Mouse (Mus musculus): Measurements from ENCODE around the gene Aup1. TPM values are rescaled to one million over a fixed set of nuclear protein-coding genes. Genes with fewer than 3 reads are reported as not detected.

Gene Aup1
- polyA plus RNA-seq, 1 experiment from 2014 or later = 109 TPM

GRCm38 (mm10) chr6:83103130-83103650 is 48.9 kb downstream of the Aup1 start:
- DNase-seq (ENCODE audit: low spot score, missing footprints) (no peak), ATAC-seq (ENCODE audit: low FRiP score) (no peak)
- no peak overlapping the region for H3K4me3 ChIP-seq (ENCODE audit: low read depth, low read length)
- no peaks in the 10 kb centered on the region for H3K9me3 ChIP-seq (ENCODE audit: control insufficient read depth, low read length)
- peak overlapping the region; percentile 5; the same call in 1 of the 2 replicates for H3K9ac ChIP-seq (ENCODE audit: low read length)
- WGBS = 47% methylated on average over 11 of the region's 11 CpGs
- peaks cover 9% of the 10 kb centered on the region; the same call in 1 of the 2 replicates for H3K27me3 ChIP-seq (ENCODE audit: control insufficient read depth, insufficient read depth, low read length)
- no peaks in the 10 kb centered on the region for H3K36me3 ChIP-seq (ENCODE audit: control insufficient read depth, insufficient read depth, low read length)
- no peak overlapping the region for H3K27ac ChIP-seq (ENCODE audit: low read depth, low read length)
- peak overlapping the region; percentile 99; the same call in 1 of the 2 replicates for H3K4me2 ChIP-seq
- peaks cover 18% of the 10 kb centered on the region for H3K4me1 ChIP-seq (ENCODE audit: control insufficient read depth, insufficient read depth, low read length)

DNA sequence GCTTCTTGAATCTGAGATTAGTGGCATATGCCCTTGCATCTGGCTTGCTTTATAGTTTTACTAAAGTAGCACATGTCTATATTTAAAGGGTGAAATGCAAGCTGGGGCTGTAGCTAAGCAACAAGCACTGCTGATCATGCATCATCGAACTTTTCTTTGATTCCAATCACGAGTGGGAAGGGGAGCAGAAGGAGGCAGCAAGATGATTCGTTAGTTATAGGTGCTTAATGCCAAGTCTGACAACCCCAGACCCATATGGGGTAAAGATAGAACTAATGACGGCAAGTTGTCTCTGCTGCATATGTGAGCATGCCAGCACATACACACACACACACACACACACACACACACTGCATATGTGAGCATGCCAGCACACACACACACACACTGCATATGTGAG is 49.8 kb downstream of the Aup1 start:
- H3K27ac ChIP-seq (ENCODE audit: low read depth, low read length) = no peak overlapping the region
- no peak overlapping the region for H3K4me3 ChIP-seq (ENCODE audit: low read depth, low read length)
- no peak overlapping the region for H3K4me2 ChIP-seq
- 78% methylated on average over 4 of the region's 4 CpGs for WGBS
- H3K9ac ChIP-seq (ENCODE audit: low read length) = no peak overlapping the region
- peaks cover 21% of the 10 kb centered on the region for H3K4me1 ChIP-seq (ENCODE audit: control insufficient read depth, insufficient read depth, low read length)
- peaks cover 9% of the 10 kb centered on the region; the same call in 1 of the 2 replicates for H3K27me3 ChIP-seq (ENCODE audit: control insufficient read depth, insufficient read depth, low read length)
- H3K36me3 ChIP-seq (ENCODE audit: control insufficient read depth, insufficient read depth, low read length) = no peaks in the 10 kb centered on the region
- ATAC-seq (ENCODE audit: low FRiP score) (no peak), DNase-seq (ENCODE audit: low spot score, missing footprints) (no peak)
- H3K9me3 ChIP-seq (ENCODE audit: control insufficient read depth, low read length) = no peaks in the 10 kb centered on the region

MicroRNA genes within 50 kb of the gene (microRNA counts, 519-probe panel; counts per million panel counts)
- not detected for microRNA mmu-miR-3470a+mmu-miR-3470b

Small RNA genes within 50 kb of the gene (microRNA-seq; reads per million reads assigned to microRNA genes)
- gene Mir3470a = not detected
- gene Mir7040 = not detected

Other genes starting within 250 kb of the Aup1 start
- 0.91 and 1.1 TPM in 2 replicates for gene Sema4f, start 114.8 kb upstream of the Aup1 start, polyA plus RNA-seq (2014; fragmentation: Nextera tagmentation; extraction: Ambion mirVana)
- 0.18 TPM in 1 of 2 replicates, not detected in the other for gene M1ap, start 107.6 kb upstream of the Aup1 start, polyA plus RNA-seq (2014; fragmentation: Nextera tagmentation; extraction: Ambion mirVana)
- gene Dok1, start 21.1 kb upstream of the Aup1 start, polyA plus RNA-seq (2014; fragmentation: Nextera tagmentation; extraction: Ambion mirVana) = 4.0 and 5.2 TPM in 2 replicates
- gene Loxl3, start 20.3 kb upstream of the Aup1 start, polyA plus RNA-seq (2014; fragmentation: Nextera tagmentation; extraction: Ambion mirVana) = 6.6 and 6.8 TPM in 2 replicates
- gene Htra2, start 752 bp downstream of the Aup1 start, polyA plus RNA-seq (2014; fragmentation: Nextera tagmentation; extraction: Ambion mirVana) = 28.2 and 30.0 TPM in 2 replicates
- 0.43 and 0.68 TPM in 2 replicates for gene Dqx1, start 3.3 kb downstream of the Aup1 start, polyA plus RNA-seq (2014; fragmentation: Nextera tagmentation; extraction: Ambion mirVana)
- gene Tlx2, start 15.8 kb downstream of the Aup1 start, polyA plus RNA-seq (2014; fragmentation: Nextera tagmentation; extraction: Ambion mirVana) = not detected in 2 replicates
- gene Pcgf1, start 23.3 kb downstream of the Aup1 start, polyA plus RNA-seq (2014; fragmentation: Nextera tagmentation; extraction: Ambion mirVana) = 31.5 and 35.5 TPM in 2 replicates
- 0.44 TPM in 1 of 2 replicates, not detected in the other for gene Lbx2, start 31.8 kb downstream of the Aup1 start, polyA plus RNA-seq (2014; fragmentation: Nextera tagmentation; extraction: Ambion mirVana)
- gene Ccdc142, start 47.1 kb downstream of the Aup1 start, polyA plus RNA-seq (2014; fragmentation: Nextera tagmentation; extraction: Ambion mirVana) = 0.83 and 1.00 TPM in 2 replicates
- 1.2 and 2.3 TPM in 2 replicates for gene Gm42688, start 47.1 kb downstream of the Aup1 start, polyA plus RNA-seq (2014; fragmentation: Nextera tagmentation; extraction: Ambion mirVana)
- gene Mrpl53, start 54.5 kb downstream of the Aup1 start, polyA plus RNA-seq (2014; fragmentation: Nextera tagmentation; extraction: Ambion mirVana) = 120 and 130 TPM in 2 replicates
- 21.6 and 23.4 TPM in 2 replicates for gene Mogs, start 61.0 kb downstream of the Aup1 start, polyA plus RNA-seq (2014; fragmentation: Nextera tagmentation; extraction: Ambion mirVana)
- 134 and 153 TPM in 2 replicates for gene Wbp1, start 67.0 kb downstream of the Aup1 start, polyA plus RNA-seq (2014; fragmentation: Nextera tagmentation; extraction: Ambion mirVana)
- 18.8 and 19.4 TPM in 2 replicates for gene Ino80b, start 70.9 kb downstream of the Aup1 start, polyA plus RNA-seq (2014; fragmentation: Nextera tagmentation; extraction: Ambion mirVana)
- gene Rtkn, start 80.9 kb downstream of the Aup1 start, polyA plus RNA-seq (2014; fragmentation: Nextera tagmentation; extraction: Ambion mirVana) = 13.6 and 16.6 TPM in 2 replicates
- gene Wdr54, start 101.9 kb downstream of the Aup1 start, polyA plus RNA-seq (2014; fragmentation: Nextera tagmentation; extraction: Ambion mirVana) = 11.1 and 13.7 TPM in 2 replicates
- gene 1700003E16Rik, start 101.9 kb downstream of the Aup1 start, polyA plus RNA-seq (2014; fragmentation: Nextera tagmentation; extraction: Ambion mirVana) = 1.7 TPM in 2 replicates
- 80.2 and 81.7 TPM in 2 replicates for gene Dctn1, start 111.4 kb downstream of the Aup1 start, polyA plus RNA-seq (2014; fragmentation: Nextera tagmentation; extraction: Ambion mirVana)
- gene Slc4a5, start 165.3 kb downstream of the Aup1 start, polyA plus RNA-seq (2014; fragmentation: Nextera tagmentation; extraction: Ambion mirVana) = 0.52 and 0.68 TPM in 2 replicates

All from midbrain, embryonic 11.5 days (tissue).